Mouse (Mus musculus) lung, embryonic 16.5 days (tissue): ENCODE data around the gene Rptor. TPM values are rescaled to one million over a fixed set of nuclear protein-coding genes. Genes with fewer than 3 reads are reported as not detected.
A peak's percentile ranks its signal among the peaks of the same experiment; 100 is the strongest.

Experiments
- ATAC-seq: fragments of 200-750 bp; cut with Nextera tagmentation; 2 replicates; pipeline ENCODE4 v1.8.0; 2017; ENCODE audit warnings: low read depth, mild to moderate bottlenecking, moderate library complexity
- H3K27ac ChIP-seq: fragments of 300-500 bp; sonication (generic); 2 replicates; pipeline ENCODE4 v1.5.1; 2014; ENCODE audit warnings: mild to moderate bottlenecking, control low read depth, low read length
- H3K27me3 ChIP-seq: fragments of 300-500 bp; sonication (generic); 2 replicates; pipeline ENCODE4 v1.6.1; 2014; ENCODE audit warnings: low read depth, low read length, mixed read lengths; ENCODE audit not compliant: control insufficient read depth, insufficient read depth
- H3K36me3 ChIP-seq: fragments of 300-500 bp; sonication (generic); 2 replicates; pipeline ENCODE4 v1.6.1; 2014; ENCODE audit warnings: low read length; ENCODE audit not compliant: control insufficient read depth, insufficient read depth
- H3K4me1 ChIP-seq: fragments of 300-500 bp; sonication (generic); replicated peaks from 2 replicates; pipeline ENCODE4 v1.6.1; 2014; ENCODE audit warnings: low read length, mixed read lengths; ENCODE audit not compliant: control insufficient read depth, insufficient read depth
- H3K4me2 ChIP-seq: fragments of 300-500 bp; sonication (generic); 2 replicates; pipeline ENCODE4 v1.6.1; 2014; ENCODE audit warnings: low read depth, low read length, control low read depth
- H3K4me3 ChIP-seq: fragments of 300-500 bp; sonication (generic); 2 replicates; pipeline ENCODE4 v1.5.1; 2014; ENCODE audit warnings: mild to moderate bottlenecking, low read length, control low read depth
- H3K9ac ChIP-seq: fragments of 300-500 bp; sonication (generic); 2 replicates; pipeline ENCODE4 v1.6.1; 2014; ENCODE audit warnings: low read length, control low read depth
- H3K9me3 ChIP-seq: fragments of 300-500 bp; sonication (generic); 2 replicates; pipeline ENCODE4 v1.6.1; 2016; ENCODE audit warnings: low read length; ENCODE audit not compliant: control insufficient read depth
- WGBS: fragments of 180-500 bp; shearing (Covaris S2); extraction: QIAGEN DNeasy Blood & Tissue Kit; methylation state at CpG from one replicate; pipeline ENCODE4 v1.1.7; 2014; 5-methylcytosine and 5-hydroxymethylcytosine counted together
- polyA plus RNA-seq: library from polyadenylated mRNA; unstranded; fragments of >200 nt; fragmentation: Nextera tagmentation; extraction: Ambion mirVana; gene quantifications from 2 replicates; pipeline ENCODE4 v1.2.1, GENCODE M21; 2015

The Rptor gene
- polyA plus RNA-seq, 1 experiment from 2014 or later: 7.1 TPM

- 71% methylated on average over 12 of the region's 12 CpGs for WGBS
These were observed 182.1 kb downstream of the Rptor start for GRCm38 (mm10) chr11:119784672-119785341.

GRCm38 (mm10) chr11:119785661-119786384, 183.1 kb downstream of the Rptor start:
- WGBS: 84% methylated on average over 7 of the region's 7 CpGs
- H3K36me3 ChIP-seq: no peaks in the 10 kb centered on the region
- no peaks in the 10 kb centered on the region for H3K4me1 ChIP-seq
- H3K4me3 ChIP-seq: no peak overlapping the region
- H3K9me3 ChIP-seq: no peaks in the 10 kb centered on the region
- no peak overlapping the region for H3K9ac ChIP-seq
- no peaks in the 10 kb centered on the region for H3K27me3 ChIP-seq
- ATAC-seq: no peak
- no peak overlapping the region for H3K4me2 ChIP-seq
- no peak overlapping the region for H3K27ac ChIP-seq

More at GRCm38 (mm10) chr11:119784672-119785341, 182.1 kb downstream of the Rptor start:
- H3K36me3 ChIP-seq: no peaks in the 10 kb centered on the region
- H3K27ac ChIP-seq: no peak overlapping the region
- no peaks in the 10 kb centered on the region for H3K9me3 ChIP-seq
- H3K4me3 ChIP-seq: no peak overlapping the region
- no peak overlapping the region for H3K9ac ChIP-seq
- no peak for ATAC-seq
- no peak overlapping the region for H3K4me2 ChIP-seq
- no peaks in the 10 kb centered on the region for H3K4me1 ChIP-seq
- no peaks in the 10 kb centered on the region for H3K27me3 ChIP-seq

- no peak overlapping the region for H3K4me2 ChIP-seq
- no peaks in the 10 kb centered on the region for H3K36me3 ChIP-seq
- ATAC-seq: peak; percentile 52; the same call in 1 of the 2 replicates
- no peaks in the 10 kb centered on the region for H3K27me3 ChIP-seq
- H3K27ac ChIP-seq: no peak overlapping the region
- no peak overlapping the region for H3K4me3 ChIP-seq
- H3K4me1 ChIP-seq: no peaks in the 10 kb centered on the region
- H3K9ac ChIP-seq: no peak overlapping the region
- WGBS: 77% methylated on average over 8 of the region's 8 CpGs
- no peaks in the 10 kb centered on the region for H3K9me3 ChIP-seq
These were observed 183.7 kb downstream of the Rptor start for GRCm38 (mm10) chr11:119786385-119786880.

GRCm38 (mm10) chr11:119788488-119788887, 185.8 kb downstream of the Rptor start:
- Histone ChIP-seq H3K27ac (no peak overlapping the region), H3K36me3 (no peaks in the 10 kb centered on the region), H3K9me3 (no peaks in the 10 kb centered on the region), H3K4me2 (no peak overlapping the region), H3K4me1 (no peaks in the 10 kb centered on the region), H3K9ac (no peak overlapping the region), H3K4me3 (no peak overlapping the region), H3K27me3 (no peaks in the 10 kb centered on the region)
- no peak for ATAC-seq
- 53% methylated on average over 7 of the region's 7 CpGs for WGBS

GRCm38 (mm10) chr11:119788919-119789713, 186.4 kb downstream of the Rptor start:
- no peaks in the 10 kb centered on the region for H3K4me1 ChIP-seq
- no peaks in the 10 kb centered on the region for H3K36me3 ChIP-seq
- ATAC-seq: no peak
- no peak overlapping the region for H3K4me3 ChIP-seq
- no peak overlapping the region for H3K27ac ChIP-seq
- H3K4me2 ChIP-seq: no peak overlapping the region
- H3K9ac ChIP-seq: no peak overlapping the region
- no peaks in the 10 kb centered on the region for H3K27me3 ChIP-seq
- H3K9me3 ChIP-seq: no peaks in the 10 kb centered on the region
- 71% methylated on average over 3 of the region's 3 CpGs for WGBS

- H3K27ac ChIP-seq: no peak overlapping the region
- H3K9ac ChIP-seq: no peak overlapping the region
- no peaks in the 10 kb centered on the region for H3K27me3 ChIP-seq
- no peaks in the 10 kb centered on the region for H3K36me3 ChIP-seq
- no peak overlapping the region for H3K4me2 ChIP-seq
- ATAC-seq: no peak
- no peaks in the 10 kb centered on the region; the same call in 1 of the 2 replicates for H3K4me1 ChIP-seq
- H3K9me3 ChIP-seq: no peaks in the 10 kb centered on the region
- H3K4me3 ChIP-seq: no peak overlapping the region
- 64% methylated on average over 10 of the region's 10 CpGs for WGBS
These were observed 189.3 kb downstream of the Rptor start for GRCm38 (mm10) chr11:119791923-119792564.

- H3K4me3 ChIP-seq: no peak overlapping the region
- H3K36me3 ChIP-seq: no peaks in the 10 kb centered on the region
- 44% methylated on average over 6 of the region's 6 CpGs for WGBS
- no peak overlapping the region for H3K27ac ChIP-seq
- no peak overlapping the region for H3K9ac ChIP-seq
- H3K4me1 ChIP-seq: no peaks in the 10 kb centered on the region; the same call in 1 of the 2 replicates
- no peak for ATAC-seq
- no peaks in the 10 kb centered on the region for H3K9me3 ChIP-seq
- no peak overlapping the region for H3K4me2 ChIP-seq
- H3K27me3 ChIP-seq: no peaks in the 10 kb centered on the region
These were observed 190.7 kb downstream of the Rptor start for GRCm38 (mm10) chr11:119793378-119793777.

- H3K27me3 ChIP-seq: no peaks in the 10 kb centered on the region
- no peak for ATAC-seq
- no peak overlapping the region for H3K4me2 ChIP-seq
- H3K4me1 ChIP-seq: no peaks in the 10 kb centered on the region; the same call in 1 of the 2 replicates
- 100% methylated on average over 1 of the region's 1 CpGs for WGBS
- H3K36me3 ChIP-seq: no peaks in the 10 kb centered on the region
- H3K27ac ChIP-seq: no peak overlapping the region
- H3K9ac ChIP-seq: no peak overlapping the region
- H3K9me3 ChIP-seq: no peaks in the 10 kb centered on the region
- no peak overlapping the region for H3K4me3 ChIP-seq
These were observed 191.3 kb downstream of the Rptor start for GRCm38 (mm10) chr11:119794020-119794419.
